In the genomic region with DNA sequence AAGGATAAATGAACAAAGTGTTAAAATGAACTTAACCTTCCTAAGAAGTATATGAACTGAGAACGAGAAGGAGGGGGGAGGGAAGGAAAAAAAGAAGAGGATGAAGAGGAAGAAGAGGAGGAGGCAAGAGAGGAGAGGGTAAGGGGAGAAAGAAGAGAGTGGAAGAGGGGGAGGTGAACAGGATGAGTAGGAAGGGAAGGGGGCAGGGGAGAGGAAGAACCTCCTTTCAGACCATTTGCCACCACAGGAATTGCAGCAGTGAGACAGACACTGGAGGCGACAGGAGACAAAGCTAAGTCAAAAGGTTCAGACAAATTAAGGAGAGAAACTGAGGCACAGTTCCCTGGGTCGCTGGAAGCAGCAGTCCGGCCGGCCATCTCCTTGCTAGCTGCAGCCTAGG, we compare ENCODE assay signal across 9 mouse cellular contexts. TPM values are rescaled to one million over a fixed set of nuclear protein-coding genes. Genes with fewer than 3 reads are reported as not detected.
DNase-seq lines count a peak whose midpoint lies in the region; ATAC-seq lines count a peak whose summit lies in the region.
"Had no signal": no experiment of that assay in that cellular context is flagged by ENCODE, and none has a peak within 500 bp of the region (broad histone marks: within the 10 kb centered on the region; RNA-seq: fewer than 3 reads in every experiment).

No protein-coding gene starts in this region.

- H3K27me3 ChIP-seq in liver, embryonic 11.5 days (replicated peaks; ENCODE audit: control insufficient read depth, insufficient read depth, low read length): peaks cover 8% of the 10 kb centered on the region
- H3K27me3 ChIP-seq in forebrain, embryonic 14.5 days (replicated peaks; ENCODE audit: control insufficient read depth, insufficient read depth, low read length): no peaks in the 10 kb centered on the region
- peaks cover 16% of the 10 kb centered on the region for H3K27me3 ChIP-seq in limb, embryonic 12.5 days
- H3K27me3 ChIP-seq in neural tube, embryonic 15.5 days (replicated peaks): 0 out of 2 replicates have a peak, but pooled peaks cover 3% of the 10 kb centered on the region

- peak overlapping the region; percentile 21; the same call in 1 of the 2 replicates for H3K4me3 ChIP-seq in liver, embryonic 11.5 days (ENCODE audit: low read depth, low read length)
- peak overlapping the region; percentile 25 for H3K4me3 ChIP-seq in forebrain, embryonic 14.5 days (ENCODE audit: low read depth, low read length)
- peak overlapping the region; percentile 37 for H3K4me3 ChIP-seq in limb, embryonic 12.5 days (replicated peaks)
- peak overlapping the region; percentile 34 for H3K4me3 ChIP-seq in neural tube, embryonic 15.5 days (replicated peaks)

- no peak overlapping the region for H3K27ac ChIP-seq in liver, embryonic 11.5 days (ENCODE audit: low read depth, low read length)
- H3K27ac ChIP-seq in forebrain, embryonic 14.5 days (ENCODE audit: low read depth, low read length): no peak overlapping the region
- H3K27ac ChIP-seq in limb, embryonic 12.5 days: no peak overlapping the region
- no peak overlapping the region for H3K27ac ChIP-seq in neural tube, embryonic 15.5 days (replicated peaks)

- H3K36me3 ChIP-seq in liver, embryonic 11.5 days (ENCODE audit: control insufficient read depth, insufficient read depth, low read length): no peaks in the 10 kb centered on the region
- H3K36me3 ChIP-seq in forebrain, embryonic 14.5 days (ENCODE audit: control insufficient read depth, insufficient read depth, low read length): no peaks in the 10 kb centered on the region
- no peaks in the 10 kb centered on the region for H3K36me3 ChIP-seq in limb, embryonic 12.5 days
- H3K36me3 ChIP-seq in neural tube, embryonic 15.5 days: no peaks in the 10 kb centered on the region

- no peak for ATAC-seq in liver, embryonic 11.5 days (replicated peaks; ENCODE audit: low FRiP score)
- ATAC-seq in forebrain, embryonic 14.5 days: peak; percentile 41
- no peak for ATAC-seq in limb, embryonic 12.5 days (ENCODE audit: insufficient number of reproducible peaks, insufficient read depth, low FRiP score, low TSS enrichment, low read depth)
- peak; percentile 39; the same call in 1 of the 2 replicates for ATAC-seq in neural tube, embryonic 15.5 days (ENCODE audit: low FRiP score)

- H3K9me3 ChIP-seq in liver, embryonic 11.5 days (ENCODE audit: control insufficient read depth, low read length): no peaks in the 10 kb centered on the region
- H3K9me3 ChIP-seq in forebrain, embryonic 14.5 days (replicated peaks; ENCODE audit: control insufficient read depth, low read length): no peaks in the 10 kb centered on the region
- no peaks in the 10 kb centered on the region for H3K9me3 ChIP-seq in limb, embryonic 12.5 days
- H3K9me3 ChIP-seq in neural tube, embryonic 15.5 days (replicated peaks): no peaks in the 10 kb centered on the region

- H3K9ac ChIP-seq in liver, embryonic 11.5 days (ENCODE audit: low read depth, low read length): no peak overlapping the region
- H3K9ac ChIP-seq in forebrain, embryonic 14.5 days (ENCODE audit: low read length): peak overlapping the region; percentile 48
- peak overlapping the region; percentile 35; the same call in 1 of the 2 replicates for H3K9ac ChIP-seq in limb, embryonic 12.5 days (replicated peaks)
- no peak overlapping the region for H3K9ac ChIP-seq in neural tube, embryonic 15.5 days (replicated peaks)

- no peaks in the 10 kb centered on the region; the same call in 1 of the 2 replicates for H3K4me1 ChIP-seq in liver, embryonic 11.5 days (replicated peaks; ENCODE audit: control insufficient read depth, insufficient read depth, low read length)
- H3K4me1 ChIP-seq in forebrain, embryonic 14.5 days (ENCODE audit: control insufficient read depth, insufficient read depth, low read length): peaks cover 6% of the 10 kb centered on the region; the same call in 1 of the 2 replicates
- H3K4me1 ChIP-seq in limb, embryonic 12.5 days (replicated peaks): peaks cover 19% of the 10 kb centered on the region
- H3K4me1 ChIP-seq in neural tube, embryonic 15.5 days: peaks cover 7% of the 10 kb centered on the region

- WGBS in liver, embryonic 11.5 days: 16% methylated on average over 5 of the region's 5 CpGs
- 9% methylated on average over 5 of the region's 5 CpGs for WGBS in forebrain, embryonic 14.5 days
- WGBS in limb, embryonic 12.5 days: 12% methylated on average over 5 of the region's 5 CpGs
- WGBS in neural tube, embryonic 15.5 days: 17% methylated on average over 5 of the region's 5 CpGs

- H3K4me2 ChIP-seq in liver, embryonic 11.5 days: peak overlapping the region; percentile 55
- H3K4me2 ChIP-seq in forebrain, embryonic 14.5 days (ENCODE audit: low read length): peak overlapping the region; percentile 67
- H3K4me2 ChIP-seq in limb, embryonic 12.5 days: peak overlapping the region; percentile 69
- peak overlapping the region; percentile 73 for H3K4me2 ChIP-seq in neural tube, embryonic 15.5 days

- DNase-seq in liver, embryonic 11.5 days (ENCODE audit: low spot score): no peak
- DNase-seq in liver: no peak
- DNase-seq in forebrain, embryonic 14.5 days (ENCODE audit: low spot score): no peak
- DNase-seq in adrenal gland, adult (ENCODE audit: inconsistent age in 2 of 2, low spot score in 1 of 2): no peak
- no peak for DNase-seq in embryo, embryonic 10 days (ENCODE audit: low spot score)
- DNase-seq in thymus, postnatal 4 days: no peak

RNA-seq across cellular contexts. Expression of a gene that starts 0.3 kb away (rescaled TPM):
- polyA plus RNA-seq in liver, embryonic 11.5 days (2014; fragmentation: Nextera tagmentation; extraction: Ambion mirVana): 0.14 and 0.19 TPM in 2 replicates
- polyA plus RNA-seq in forebrain, embryonic 14.5 days (2014; fragmentation: Nextera tagmentation; extraction: Ambion mirVana): 2.0 and 2.2 TPM in 2 replicates
- 0.06 and 0.18 TPM in 2 replicates for polyA plus RNA-seq in limb, embryonic 12.5 days (2016; fragmentation: Nextera tagmentation; extraction: Ambion mirVana)
- 0.35 and 0.86 TPM in 2 replicates for polyA plus RNA-seq in neural tube, embryonic 15.5 days (2015; fragmentation: Nextera tagmentation; extraction: Ambion mirVana)
- polyA plus RNA-seq: liver, adult 2 months had no signal

Comparison
In these comparisons a context has a peak if more than half of its experiments do, and no peak if none do; other contexts are left out.
1. ATAC-seq: peak in forebrain, embryonic 14.5 days (single experiment) and neural tube, embryonic 15.5 days (single experiment); none in liver, embryonic 11.5 days (single experiment) and limb, embryonic 12.5 days (single experiment).
2. H3K9ac ChIP-seq: peak in forebrain, embryonic 14.5 days (single experiment) and limb, embryonic 12.5 days (single experiment); none in liver, embryonic 11.5 days (single experiment) and neural tube, embryonic 15.5 days (single experiment).
3. Peak in every context shown above with its lines, with median percentiles within 50 percentile points of each other: H3K4me2 ChIP-seq and H3K4me3 ChIP-seq.